Mouse (Mus musculus): ENCODE measurements around the gene Zfp326.

- TF ChIP-seq CTCF (IDR thresholded peaks at IDR 0.05; ENCODE audit: borderline replicate concordance, insufficient read depth, low read length): no peak
- TF ChIP-seq POLR2A (IDR thresholded peaks at IDR 0.05; ENCODE audit: low read depth, low read length): no peak
These were observed 65.6 kb downstream of the Zfp326 start for GRCm38 (mm10) chr5:105941951-105942350.
